Mouse (Mus musculus) CD8-positive naive resting alpha-beta T cell, adult 2 months (primary cell): ENCODE data around the gene Olfr1461.

ENCODE experiments used
- DNase-seq, 2 experiments: peaks; one replicate each; pipeline ENCODE4 v3.0.0; 2022; ENCODE audit warnings: low read depth in 2 of 2, low spot score in 2 of 2

The Olfr1461 gene

GRCm38 (mm10) chr19:13162700-13163099 lies at the start of gene Olfr1461:
Olfr1461 (plus strand) TSS chr19:13163000.
- no peak for DNase-seq

GRCm38 (mm10) chr19:13149449-13149848 lies 13.4 kb upstream of the Olfr1461 start, which contains the start of gene Olfr1459:
Olfr1459 (minus strand) TSS chr19:13149549.
- no peak for DNase-seq

GRCm38 (mm10) chr19:13185434-13185833 lies 22.6 kb downstream of the Olfr1461 start, which contains the start of gene Olfr1462:
Olfr1462 (plus strand) TSS chr19:13185734.
- DNase-seq = no peak
